Mouse (Mus musculus) CH12.LX (cell line): Measurements from ENCODE around the gene Prss21. TPM values are rescaled to one million over a fixed set of nuclear protein-coding genes. Genes with fewer than 3 reads are reported as not detected.

Experiments used
- DNase-seq: peaks from one replicate; pipeline ENCODE4 v3.0.0-alpha.2; 2013; ENCODE audit errors: extremely low read depth
- H3K27ac ChIP-seq: 2 replicates; pipeline ENCODE4 v1.5.1; 2012; ENCODE audit warnings: low read depth, mild to moderate bottlenecking, control low read depth, moderate library complexity; ENCODE audit not compliant: insufficient read depth
- H3K27me3 ChIP-seq: replicated peaks from 2 replicates; pipeline ENCODE3; 2012; ENCODE audit warnings: inconsistent platforms
- H3K36me3 ChIP-seq, 2 experiments: replicated peaks in 1 of 2; 2 replicates each; pipeline versions ENCODE3 to v1.6.1; 2012; ENCODE audit warnings: inconsistent platforms in 1 of 2, low read length in 1 of 2, mild to moderate bottlenecking in 1 of 2, mixed read lengths in 1 of 2, moderate library complexity in 1 of 2; ENCODE audit not compliant: control insufficient read depth in 1 of 2, insufficient read depth in 1 of 2
- H3K4me1 ChIP-seq, 2 experiments: 2 replicates each; pipeline ENCODE4 v1.6.1; 2012; ENCODE audit warnings: inconsistent platforms in 1 of 2, moderate library complexity in 1 of 2; ENCODE audit not compliant: insufficient read depth in 2 of 2, control insufficient read depth in 1 of 2
- H3K4me2 ChIP-seq: 2 replicates; pipeline ENCODE4 v1.6.1; 2012; ENCODE audit warnings: low read depth, mild to moderate bottlenecking, control low read depth; ENCODE audit not compliant: poor library complexity, insufficient read depth, severe bottlenecking
- H3K4me3 ChIP-seq, 3 experiments: fragments of 150-350 bp in 1 of 3; sonication (generic) in 1 of 3; replicated peaks in 1 of 3; 2 replicates each; pipeline versions ENCODE3 to v1.5.1; 2011 to 2012; ENCODE audit warnings: low read depth in 2 of 3, low read length in 2 of 3, mild to moderate bottlenecking in 2 of 3, moderate library complexity in 2 of 3, control low read depth in 1 of 3, improper control_type of control experiment in 1 of 3, inconsistent platforms in 1 of 3, mixed read lengths in 1 of 3; ENCODE audit not compliant: poor library complexity in 1 of 3
- H3K79me2 ChIP-seq: replicated peaks from 2 replicates; pipeline ENCODE4 v1.6.1; 2012; ENCODE audit warnings: mild to moderate bottlenecking, moderate library complexity; ENCODE audit not compliant: control insufficient read depth, poor library complexity, insufficient read depth, severe bottlenecking; ENCODE audit errors: extremely low read depth
- H3K9ac ChIP-seq: 2 replicates; pipeline ENCODE4 v1.6.1; 2012; ENCODE audit warnings: low read depth, mild to moderate bottlenecking, control low read depth, moderate library complexity; ENCODE audit not compliant: insufficient read depth
- H3K9me3 ChIP-seq: replicated peaks from 2 replicates; pipeline ENCODE3; 2012; ENCODE audit warnings: low read length, inconsistent platforms, mixed read lengths
- BHLHE40 ChIP-seq: IDR thresholded peaks from 2 replicates; pipeline ENCODE4 v1.6.1; 2011; ENCODE audit warnings: mild to moderate bottlenecking, low read depth, low read length, improper control_type of control experiment
- CHD2 ChIP-seq: IDR thresholded peaks from 2 replicates; pipeline ENCODE4 v1.6.1; 2011; ENCODE audit warnings: low read length, improper control_type of control experiment
- ELF1 ChIP-seq: IDR thresholded peaks from 2 replicates; pipeline ENCODE4 v1.6.1; 2014; ENCODE audit warnings: low read depth, mild to moderate bottlenecking, inconsistent platforms, low read length, improper control_type of control experiment
- EP300 ChIP-seq: IDR thresholded peaks from 2 replicates; pipeline ENCODE4 v1.6.1; 2011; ENCODE audit warnings: low read length, improper control_type of control experiment
- GABPA ChIP-seq: IDR thresholded peaks from 2 replicates; pipeline ENCODE4 v1.6.1; 2012; ENCODE audit warnings: low read depth, low read length, improper control_type of control experiment, inconsistent platforms; ENCODE audit not compliant: insufficient replicate concordance
- JUN ChIP-seq: IDR thresholded peaks from 2 replicates; pipeline ENCODE4 v1.6.1; 2011; ENCODE audit warnings: low read depth, mild to moderate bottlenecking, low read length, improper control_type of control experiment, moderate library complexity; ENCODE audit not compliant: insufficient read depth
- JUND ChIP-seq: conservative IDR thresholded peaks from 2 replicates; pipeline ENCODE4 v1.6.1; 2011; ENCODE audit warnings: low read depth, low read length, improper control_type of control experiment
- MAFK ChIP-seq: IDR thresholded peaks from 2 replicates; pipeline ENCODE4 v1.6.1; 2011; ENCODE audit warnings: low read length, improper control_type of control experiment; ENCODE audit not compliant: insufficient replicate concordance
- MAX ChIP-seq: IDR thresholded peaks from 2 replicates; pipeline ENCODE4 v1.6.1; 2011; ENCODE audit warnings: low read length, improper control_type of control experiment
- MEF2A ChIP-seq: IDR thresholded peaks from 2 replicates; pipeline ENCODE4 v1.6.1; 2014; ENCODE audit warnings: low read depth, mild to moderate bottlenecking, inconsistent platforms, low read length, improper control_type of control experiment, borderline replicate concordance
- MYC ChIP-seq: IDR thresholded peaks from 2 replicates; pipeline ENCODE4 v1.6.1; 2011; ENCODE audit warnings: low read depth, mild to moderate bottlenecking, improper control_type of control experiment, low read length
- NELFE ChIP-seq: IDR thresholded peaks from 2 replicates; pipeline ENCODE4 v1.6.1; 2011; ENCODE audit warnings: low read depth, low read length, improper control_type of control experiment
- POLR2A ChIP-seq: IDR thresholded peaks from 2 replicates; pipeline ENCODE4 v1.6.1; 2011; ENCODE audit warnings: low read depth, mild to moderate bottlenecking, improper control_type of control experiment, low read length
- POLR2AphosphoS2 ChIP-seq: IDR thresholded peaks from 2 replicates; pipeline ENCODE4 v1.6.1; 2011; ENCODE audit warnings: low read depth, low read length, improper control_type of control experiment
- SIN3A ChIP-seq: IDR thresholded peaks from 2 replicates; pipeline ENCODE4 v1.6.1; 2012; ENCODE audit warnings: low read length, improper control_type of control experiment, inconsistent platforms
- TCF12 ChIP-seq: IDR thresholded peaks from 2 replicates; pipeline ENCODE4 v1.6.1; 2014; ENCODE audit warnings: low read depth, mild to moderate bottlenecking, inconsistent platforms, low read length, improper control_type of control experiment
- USF1 ChIP-seq: IDR thresholded peaks from 2 replicates; pipeline ENCODE4 v1.6.1; 2014; ENCODE audit warnings: low read depth, mild to moderate bottlenecking, inconsistent platforms, low read length, improper control_type of control experiment
- ZKSCAN1 ChIP-seq: IDR thresholded peaks from 2 replicates; pipeline ENCODE4 v1.6.1; 2012; ENCODE audit warnings: low read depth, inconsistent platforms, low read length, improper control_type of control experiment, borderline replicate concordance
- ZNF384 ChIP-seq: IDR thresholded peaks from 2 replicates; pipeline ENCODE4 v1.6.1; 2012; ENCODE audit warnings: low read depth, low read length, improper control_type of control experiment, inconsistent platforms
- dilution Hi-C: fragments of 300-500 bp; cut with MboI; formaldehyde crosslinking; loops from 2 replicates; pipeline ENCODE4 v1.14.3; 2020; ENCODE audit warnings: low sequenced_read_pairs; ENCODE audit not compliant: extremely low pct_unique_long_range_greater_than_20kb, extremely low pct_ligation_motif_present
- in situ Hi-C: fragments of 300-500 bp; cut with MboI; formaldehyde crosslinking; loops from 3 replicates; pipeline ENCODE4 v1.14.3; 2019; ENCODE audit warnings: low sequenced_read_pairs, low pct_ligation_motif_present, low pct_unique_long_range_greater_than_20kb, mixed read lengths
- polyA plus RNA-seq: library from polyadenylated mRNA; unstranded; fragments of >175 nt; gene quantifications from 2 replicates; pipeline ENCODE4 v1.2.1, GENCODE M21; 2012; ENCODE audit warnings: low read depth; ENCODE audit not compliant: insufficient read length
- total RNA-seq, 2 experiments: library from RNA; depleted of rRNA; stranded (reverse); fragments of 300-350 nt in 1 of 2; fragments of >200 nt in 1 of 2; gene quantifications; 2 replicates each; pipeline ENCODE4 v1.2.3; 2012 to 2014

Prss21 gene
- total RNA-seq (2012; rRNA removed), result not detected in 2 replicates
- total RNA-seq (2014; rRNA removed), result not detected in 2 replicates
- polyA plus RNA-seq, result not detected in 2 replicates

GRCm38 (mm10) chr17:23867756-23868155 lies at the start of gene Prss21:
TSS of gene Prss21 (plus strand) at chr17:23868056.
- Histone ChIP-seq H3K4me2 (no peak within 1 kb of the TSS), H3K27me3 (peaks cover 22% of the 10 kb centered on the region), H3K27ac (no peak within 1 kb of the TSS), H3K4me1 (no peaks in the 10 kb centered on the region), H3K9me3 (peaks cover 13% of the 10 kb centered on the region), H3K79me2 (no peaks in the 10 kb centered on the region), H3K9ac (no peak within 1 kb of the TSS), H3K4me3 (no peak within 1 kb of the TSS), H3K36me3 (no peaks in the 10 kb centered on the region)
- DNase-seq, result no peak
- TF ChIP-seq SIN3A (no peak), JUN (no peak), BHLHE40 (no peak), USF1 (no peak), POLR2A (no peak), GABPA (no peak), MAX (no peak), TCF12 (no peak)
- in situ Hi-C loops (loop anchor here (10.0 kb wide), 1 partner anchor 97 kb away; no protein-coding TSS in a partner anchor), dilution Hi-C loops (no loop called here)

GRCm38 (mm10) chr17:23818579-23818978 lies 49.3 kb upstream of the Prss21 start:
- H3K4me1 ChIP-seq, result peaks cover 0 to 9% of the 10 kb centered on the region in 2 experiments; a peak in 1 of 4 replicates
- H3K79me2 ChIP-seq, result peaks cover 35% of the 10 kb centered on the region
- no peaks in the 10 kb centered on the region for H3K27me3 ChIP-seq
- TF ChIP-seq JUND (no peak), POLR2A (peak; percentile 31; the same call in 1 of the 2 replicates), EP300 (no peak), BHLHE40 (no peak), MAX (no peak), POLR2AphosphoS2 (peak; percentile 54; the same call in 1 of the 2 replicates), ZKSCAN1 (no peak), USF1 (no peak), ZNF384 (no peak), JUN (no peak), ELF1 (no peak), CHD2 (no peak), MEF2A (no peak), MYC (no peak), NELFE (no peak), MAFK (no peak)
- TF ChIP-seq, all 38 proteins: peak for 2
- Histone ChIP-seq H3K4me3 (no peak overlapping the region), H3K27ac (no peak overlapping the region), H3K36me3 (peaks cover 96 to 99% of the 10 kb centered on the region in 2 experiments), H3K9me3 (peaks cover 5% of the 10 kb centered on the region), H3K4me2 (no peak overlapping the region), H3K9ac (no peak overlapping the region)
- dilution Hi-C loops, result no loop called here
- no peak for DNase-seq
- in situ Hi-C loops, result no loop called here
